Mouse (Mus musculus) neural tube, embryonic 13.5 days (tissue): Measurements from ENCODE around the gene Pbld2. TPM values are rescaled to one million over a fixed set of nuclear protein-coding genes. Genes with fewer than 3 reads are reported as not detected.

ENCODE experiments used
- ATAC-seq: fragments of 200-750 bp; cut with Nextera tagmentation; 2 replicates; pipeline ENCODE4 v1.8.0; 2017; ENCODE audit warnings: low read depth, mild to moderate bottlenecking, moderate TSS enrichment, moderate library complexity
- H3K27ac ChIP-seq: fragments of 300-500 bp; sonication (generic); replicated peaks from 2 replicates; pipeline ENCODE4 v1.5.1; 2015; ENCODE audit warnings: moderate library complexity, mild to moderate bottlenecking, inconsistent platforms
- H3K27me3 ChIP-seq: fragments of 300-500 bp; sonication (generic); 2 replicates; pipeline ENCODE4 v1.6.1; 2015; ENCODE audit warnings: mild to moderate bottlenecking, inconsistent platforms
- H3K36me3 ChIP-seq: fragments of 300-500 bp; sonication (generic); 2 replicates; pipeline ENCODE4 v1.6.1; 2015; ENCODE audit warnings: mild to moderate bottlenecking, inconsistent platforms
- H3K4me1 ChIP-seq: fragments of 300-500 bp; sonication (generic); replicated peaks from 2 replicates; pipeline ENCODE4 v1.6.1; 2015; ENCODE audit warnings: inconsistent platforms
- H3K4me2 ChIP-seq: fragments of 300-500 bp; sonication (generic); 2 replicates; pipeline ENCODE4 v1.6.1; 2015; ENCODE audit warnings: inconsistent platforms, mild to moderate bottlenecking, moderate library complexity
- H3K4me3 ChIP-seq: fragments of 300-500 bp; sonication (generic); 2 replicates; pipeline ENCODE4 v1.5.1; 2015; ENCODE audit warnings: mild to moderate bottlenecking, inconsistent platforms
- H3K9ac ChIP-seq: fragments of 300-500 bp; sonication (generic); 2 replicates; pipeline ENCODE4 v1.6.1; 2015; ENCODE audit warnings: moderate library complexity, mild to moderate bottlenecking, inconsistent platforms
- H3K9me3 ChIP-seq: fragments of 300-500 bp; sonication (generic); 2 replicates; pipeline ENCODE4 v1.6.1; 2016; ENCODE audit warnings: inconsistent platforms
- WGBS: fragments of 180-500 bp; shearing (Covaris S2); methylation state at CpG from one replicate; pipeline ENCODE4 v1.1.7; 2015; 5-methylcytosine and 5-hydroxymethylcytosine counted together
- polyA plus RNA-seq: library from polyadenylated mRNA; unstranded; fragments of >200 nt; fragmentation: Nextera tagmentation; extraction: Ambion mirVana; gene quantifications from 2 replicates; pipeline ENCODE4 v1.2.1, GENCODE M21; 2015

Gene Pbld2
- polyA plus RNA-seq, 1 experiment from 2014 or later, result 0.84 TPM

- ATAC-seq, result no peak
- Histone ChIP-seq H3K27ac (peak overlapping the region; percentile 100), H3K4me2 (peak overlapping the region; percentile 84), H3K27me3 (no peaks in the 10 kb centered on the region), H3K9ac (peak overlapping the region; percentile 61), H3K36me3 (no peaks in the 10 kb centered on the region), H3K4me3 (peak overlapping the region; percentile 15), H3K9me3 (no peaks in the 10 kb centered on the region), H3K4me1 (peaks cover 42% of the 10 kb centered on the region)
- WGBS, result 37% methylated on average over 6 of the region's 6 CpGs
These were observed 2.7 kb downstream of the Pbld2 start for GRCm38 (mm10) chr10:63026795-63027160.

DNA sequence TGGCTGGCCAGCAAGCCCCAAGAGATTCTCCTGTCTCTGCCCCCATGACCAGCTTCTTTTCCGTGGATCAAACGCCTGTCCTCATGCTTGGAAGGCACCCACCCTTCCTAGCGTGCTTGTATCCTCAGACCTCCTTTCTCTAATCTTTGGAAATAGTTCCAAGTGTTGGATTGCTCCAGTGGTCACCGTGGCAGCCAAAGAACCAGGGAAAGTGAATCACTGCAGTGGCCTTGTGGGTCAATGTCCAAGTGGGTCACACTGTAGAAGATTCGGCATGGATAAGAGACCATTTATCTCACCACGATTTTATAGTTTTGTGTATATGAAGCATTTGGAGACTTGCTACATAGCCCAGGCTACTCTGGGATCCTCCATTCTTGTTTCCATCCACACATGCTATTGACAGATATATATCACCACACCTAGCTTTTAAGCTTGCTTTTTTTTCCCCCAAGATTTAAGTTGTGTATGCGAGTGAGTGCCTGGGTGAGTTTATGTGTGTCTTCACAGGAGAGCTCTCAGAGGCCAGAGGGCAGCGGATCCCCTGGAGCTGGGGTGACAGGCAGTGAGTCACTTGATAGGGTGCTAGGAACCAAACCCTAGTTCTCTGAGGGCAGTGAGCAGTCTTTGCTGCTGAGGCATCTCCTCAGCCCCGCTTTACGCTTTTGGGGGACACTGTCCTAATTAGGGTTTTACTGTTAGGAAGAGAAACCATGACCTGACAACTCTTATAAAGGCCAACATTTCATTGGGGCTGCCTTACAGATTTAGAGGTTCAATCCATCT lies 3.5 kb downstream of the Pbld2 start:
- Histone ChIP-seq H3K4me3 (no peak overlapping the region), H3K9me3 (no peaks in the 10 kb centered on the region), H3K27me3 (no peaks in the 10 kb centered on the region), H3K4me1 (peaks cover 38% of the 10 kb centered on the region), H3K27ac (peak overlapping the region; percentile 100), H3K36me3 (no peaks in the 10 kb centered on the region), H3K4me2 (peak overlapping the region; percentile 84), H3K9ac (no peak overlapping the region)
- no peak for ATAC-seq
- 81% methylated on average over 10 of the region's 10 CpGs for WGBS

- peak overlapping the region; percentile 100 for H3K27ac ChIP-seq
- ATAC-seq, result no peak
- H3K9ac ChIP-seq, result 0 out of 2 replicates have a peak overlapping the region, but pooled peaks have one; percentile 23
- H3K4me2 ChIP-seq, result no peak overlapping the region
- no peaks in the 10 kb centered on the region for H3K36me3 ChIP-seq
- H3K4me1 ChIP-seq, result peaks cover 38% of the 10 kb centered on the region
- H3K27me3 ChIP-seq, result no peaks in the 10 kb centered on the region
- H3K9me3 ChIP-seq, result no peaks in the 10 kb centered on the region
- 46% methylated on average over 4 of the region's 4 CpGs for WGBS
- no peak overlapping the region for H3K4me3 ChIP-seq
These were observed 4.3 kb downstream of the Pbld2 start for GRCm38 (mm10) chr10:63028396-63028795.

GRCm38 (mm10) chr10:63032267-63032666 lies 8.2 kb downstream of the Pbld2 start:
- no peak overlapping the region for H3K9ac ChIP-seq
- peaks cover 14% of the 10 kb centered on the region for H3K4me1 ChIP-seq
- no peak for ATAC-seq
- no peak overlapping the region for H3K4me3 ChIP-seq
- no peak overlapping the region for H3K27ac ChIP-seq
- H3K27me3 ChIP-seq, result no peaks in the 10 kb centered on the region
- WGBS, result 85% methylated on average over 3 of the region's 3 CpGs
- no peak overlapping the region for H3K4me2 ChIP-seq
- H3K9me3 ChIP-seq, result no peaks in the 10 kb centered on the region
- no peaks in the 10 kb centered on the region for H3K36me3 ChIP-seq

GRCm38 (mm10) chr10:63032956-63033355 lies 8.8 kb downstream of the Pbld2 start:
- Histone ChIP-seq H3K36me3 (no peaks in the 10 kb centered on the region), H3K27me3 (no peaks in the 10 kb centered on the region), H3K4me1 (peaks cover 7% of the 10 kb centered on the region), H3K9me3 (no peaks in the 10 kb centered on the region), H3K27ac (no peak overlapping the region), H3K9ac (no peak overlapping the region), H3K4me2 (no peak overlapping the region), H3K4me3 (no peak overlapping the region)
- no peak for ATAC-seq
- 65% methylated on average over 3 of the region's 3 CpGs for WGBS

DNA sequence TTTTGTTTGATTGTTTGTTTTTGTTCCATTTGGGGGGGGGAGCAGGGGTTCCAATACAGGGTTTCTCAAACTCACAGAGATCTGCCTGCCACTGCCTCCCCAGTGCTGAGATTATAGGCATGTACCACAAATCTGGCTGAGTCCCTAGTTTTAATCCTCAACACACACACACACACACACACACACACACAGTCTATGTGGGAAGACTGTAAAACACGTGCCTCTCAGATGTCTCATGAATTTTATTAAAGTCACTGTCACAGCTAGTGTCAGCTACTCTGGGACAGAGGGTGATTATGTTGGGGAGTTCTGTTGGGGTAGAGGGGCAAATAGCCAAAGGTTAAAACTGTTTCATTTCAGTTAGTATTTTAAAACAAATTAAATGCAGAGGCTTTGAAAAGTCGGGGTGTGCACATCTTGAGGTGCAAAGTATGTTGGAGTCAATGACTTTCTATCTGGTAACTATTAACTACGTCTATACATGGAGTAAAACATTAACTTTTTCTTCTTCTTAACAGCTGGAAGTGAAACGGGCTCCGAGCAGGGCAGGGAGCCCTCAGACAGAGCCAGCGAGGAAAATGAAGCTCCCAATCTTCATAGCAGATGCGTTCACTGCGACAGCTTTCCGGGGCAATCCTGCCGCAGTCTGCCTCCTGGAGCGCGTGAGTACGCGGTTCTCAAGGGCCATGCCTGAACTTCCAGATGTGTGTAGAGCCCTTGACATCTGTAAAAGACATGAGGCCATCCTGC lies 14.6 kb downstream of the Pbld2 start:
- no peak overlapping the region for H3K27ac ChIP-seq
- ATAC-seq, result no peak
- no peak overlapping the region for H3K4me2 ChIP-seq
- no peaks in the 10 kb centered on the region for H3K36me3 ChIP-seq
- no peaks in the 10 kb centered on the region for H3K4me1 ChIP-seq
- H3K27me3 ChIP-seq, result no peaks in the 10 kb centered on the region
- no peaks in the 10 kb centered on the region for H3K9me3 ChIP-seq
- H3K4me3 ChIP-seq, result no peak overlapping the region
- 67% methylated on average over 14 of the region's 14 CpGs for WGBS
- no peak overlapping the region for H3K9ac ChIP-seq

DNA sequence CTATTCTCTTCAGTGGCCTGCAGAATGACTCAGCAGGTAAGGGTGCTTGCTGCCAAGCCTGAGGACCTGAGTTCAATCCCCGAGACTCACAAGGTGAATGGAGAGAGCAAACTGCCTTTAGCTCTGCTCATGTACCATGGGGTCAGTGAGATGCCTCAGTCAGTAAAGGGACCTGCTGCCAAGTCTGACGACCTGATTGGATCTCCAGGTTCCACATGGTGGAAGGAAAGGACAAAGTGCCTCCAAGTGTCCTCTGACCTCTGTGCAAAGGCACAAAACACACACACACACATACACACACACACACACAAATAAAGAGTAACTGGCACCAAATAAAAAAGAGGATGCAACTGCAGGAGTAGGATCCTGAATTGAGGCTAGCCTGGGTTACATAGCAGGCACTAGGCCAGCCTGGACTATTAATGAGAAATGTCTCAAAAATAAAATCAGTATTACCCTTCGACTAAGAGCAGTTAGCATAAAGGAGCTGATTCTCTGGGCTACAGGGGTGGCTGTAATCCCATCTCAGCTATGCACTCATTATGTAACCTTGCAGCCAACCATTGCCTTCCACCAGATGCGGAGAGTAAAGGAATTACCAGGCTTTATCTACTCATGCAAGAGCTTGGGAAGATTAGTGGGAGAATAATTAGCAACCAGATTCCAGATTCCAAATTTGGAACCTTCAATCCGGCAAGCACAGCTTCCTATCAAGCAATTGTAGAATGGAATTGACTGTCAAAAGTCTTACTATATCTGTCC lies 15.9 kb downstream of the Pbld2 start:
- Histone ChIP-seq H3K27me3 (no peaks in the 10 kb centered on the region), H3K4me1 (no peaks in the 10 kb centered on the region), H3K9ac (no peak overlapping the region), H3K27ac (no peak overlapping the region), H3K9me3 (no peaks in the 10 kb centered on the region), H3K4me3 (no peak overlapping the region), H3K36me3 (no peaks in the 10 kb centered on the region), H3K4me2 (no peak overlapping the region)
- WGBS, result 85% methylated on average over 5 of the region's 5 CpGs
- ATAC-seq, result no peak

DNA sequence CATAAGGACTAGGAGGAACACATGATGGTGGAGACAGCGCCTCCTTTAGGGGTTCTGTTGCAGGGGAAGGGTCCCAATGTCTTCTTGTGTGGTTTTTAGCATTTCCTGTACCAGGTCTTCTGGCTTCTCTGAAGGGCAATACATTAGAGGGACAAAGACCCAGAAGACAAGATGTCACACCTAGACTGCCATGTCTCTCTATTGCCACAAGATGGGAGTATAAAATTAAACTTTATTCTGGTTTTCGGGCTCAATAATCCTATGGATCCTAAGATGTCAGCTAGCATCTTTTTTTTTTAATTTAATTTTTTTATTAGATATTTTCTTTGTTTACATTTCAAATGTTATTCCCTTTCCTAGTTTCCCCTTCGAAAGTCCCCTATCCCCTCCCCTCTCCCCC lies 19.0 kb downstream of the Pbld2 start:
- Histone ChIP-seq H3K9me3 (no peaks in the 10 kb centered on the region), H3K4me1 (no peaks in the 10 kb centered on the region), H3K36me3 (no peaks in the 10 kb centered on the region), H3K27ac (0 out of 2 replicates have a peak overlapping the region, but pooled peaks have one; percentile 28), H3K4me2 (no peak overlapping the region), H3K27me3 (no peaks in the 10 kb centered on the region), H3K4me3 (no peak overlapping the region), H3K9ac (no peak overlapping the region)
- 64% methylated on average over 3 of the region's 3 CpGs for WGBS
- ATAC-seq, result no peak

GRCm38 (mm10) chr10:63047751-63048150 lies 23.6 kb downstream of the Pbld2 start:
- no peaks in the 10 kb centered on the region for H3K36me3 ChIP-seq
- no peaks in the 10 kb centered on the region for H3K27me3 ChIP-seq
- H3K4me2 ChIP-seq, result no peak overlapping the region
- no peak for ATAC-seq
- H3K9ac ChIP-seq, result no peak overlapping the region
- H3K4me1 ChIP-seq, result no peaks in the 10 kb centered on the region
- no peak overlapping the region for H3K27ac ChIP-seq
- no peak overlapping the region for H3K4me3 ChIP-seq
- no peaks in the 10 kb centered on the region for H3K9me3 ChIP-seq
- 87% methylated on average over 8 of the region's 8 CpGs for WGBS

GRCm38 (mm10) chr10:63049106-63049505 lies 25.0 kb downstream of the Pbld2 start:
- no peaks in the 10 kb centered on the region for H3K27me3 ChIP-seq
- WGBS, result 78% methylated on average over 2 of the region's 2 CpGs
- H3K9ac ChIP-seq, result no peak overlapping the region
- H3K36me3 ChIP-seq, result no peaks in the 10 kb centered on the region
- H3K4me2 ChIP-seq, result no peak overlapping the region
- no peaks in the 10 kb centered on the region for H3K9me3 ChIP-seq
- H3K4me3 ChIP-seq, result no peak overlapping the region
- no peak for ATAC-seq
- no peak overlapping the region for H3K27ac ChIP-seq
- no peaks in the 10 kb centered on the region for H3K4me1 ChIP-seq

DNA sequence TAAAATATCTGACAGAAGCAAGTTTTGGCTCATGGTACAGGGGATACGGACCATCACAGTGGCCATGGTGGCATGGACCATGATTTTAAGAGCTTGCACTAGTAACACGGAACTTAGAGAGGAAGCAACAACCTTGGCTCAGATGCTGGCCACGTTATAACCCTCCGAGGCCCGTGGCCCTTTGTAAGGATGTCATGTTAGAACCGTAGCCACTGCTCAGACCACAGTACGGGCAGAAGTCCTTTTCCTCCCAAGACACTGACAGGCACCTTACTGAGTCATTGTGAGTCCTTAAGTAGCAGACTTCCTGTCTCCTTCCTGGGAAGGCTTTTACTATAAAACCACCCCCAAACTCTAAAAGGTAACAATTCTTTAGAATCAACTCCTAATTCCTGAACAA lies 27.2 kb downstream of the Pbld2 start:
- Histone ChIP-seq H3K9me3 (no peaks in the 10 kb centered on the region), H3K4me2 (no peak overlapping the region), H3K36me3 (no peaks in the 10 kb centered on the region), H3K27me3 (no peaks in the 10 kb centered on the region), H3K4me1 (no peaks in the 10 kb centered on the region), H3K27ac (no peak overlapping the region), H3K9ac (no peak overlapping the region), H3K4me3 (no peak overlapping the region)
- no peak for ATAC-seq
- 74% methylated on average over 7 of the region's 7 CpGs for WGBS

DNA sequence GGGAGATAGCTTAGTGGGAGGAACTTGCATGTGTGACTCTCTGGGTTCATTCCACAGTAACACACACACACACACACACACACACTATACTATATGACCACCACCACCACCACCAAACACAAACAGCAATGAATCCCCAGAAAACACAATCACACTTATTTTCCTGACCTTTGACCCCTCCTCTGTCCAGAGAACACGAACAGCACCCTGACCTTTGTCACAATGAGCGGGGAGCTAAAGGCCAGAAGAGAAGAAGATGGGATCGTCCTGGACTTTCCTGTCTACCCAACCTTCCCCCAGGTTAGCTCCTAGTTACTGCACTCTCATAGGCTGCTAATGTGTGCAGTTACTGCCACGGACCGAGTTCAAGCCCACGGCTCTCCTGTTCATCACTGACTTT lies 27.9 kb downstream of the Pbld2 start:
- Histone ChIP-seq H3K4me3 (no peak overlapping the region), H3K4me1 (no peaks in the 10 kb centered on the region), H3K36me3 (no peaks in the 10 kb centered on the region), H3K9ac (no peak overlapping the region), H3K27ac (no peak overlapping the region), H3K27me3 (no peaks in the 10 kb centered on the region; the same call in 1 of the 2 replicates), H3K9me3 (no peaks in the 10 kb centered on the region), H3K4me2 (no peak overlapping the region)
- 87% methylated on average over 6 of the region's 6 CpGs for WGBS
- ATAC-seq, result no peak
